11 mouse cellular contexts compared by ENCODE assay signal in the genomic region with DNA sequence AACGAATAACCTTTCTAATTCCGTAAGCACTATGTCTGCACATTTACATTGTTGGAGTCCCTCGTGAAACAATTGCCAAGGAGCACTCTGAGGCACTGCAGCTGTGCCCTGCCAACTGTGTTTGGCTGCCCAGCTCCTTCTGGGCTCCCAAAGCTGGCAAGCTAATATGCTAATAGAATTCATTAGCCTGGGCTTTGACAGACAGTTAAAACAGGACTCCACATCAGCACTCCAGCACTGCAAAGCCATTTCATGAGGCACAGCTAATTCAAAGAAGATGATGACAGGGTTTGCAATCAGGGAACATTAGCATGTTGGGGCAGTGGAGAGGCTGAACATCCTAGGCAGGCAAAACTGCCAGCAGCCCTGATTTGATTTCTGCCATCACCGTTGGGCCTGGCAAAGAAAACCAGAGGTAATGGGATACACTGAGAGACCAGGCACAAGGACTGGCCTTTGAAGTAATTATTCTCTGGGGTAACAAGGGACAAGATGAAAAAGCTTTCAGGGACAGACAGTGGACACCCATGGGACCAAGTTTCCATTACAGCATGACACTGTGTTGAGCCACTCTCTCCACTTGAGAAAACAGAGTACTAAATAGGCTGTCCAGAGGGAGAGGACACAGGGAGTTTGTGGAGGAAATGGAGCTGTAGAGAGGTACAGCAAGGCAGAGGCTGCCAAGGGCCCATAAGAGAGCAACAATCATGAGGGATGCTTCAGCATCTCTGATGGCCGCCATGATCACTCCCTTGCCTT.
DNase-seq lines count a peak whose midpoint lies in the region; ATAC-seq lines count a peak whose summit lies in the region.
"Had no signal": no experiment of that assay in that cellular context is flagged by ENCODE, and none has a peak within 500 bp of the region (broad histone marks: within the 10 kb centered on the region; RNA-seq: fewer than 3 reads in every experiment).

No protein-coding gene starts in this region.

- H3K4me2 ChIP-seq in neural tube, embryonic 13.5 days = no peak overlapping the region
- H3K4me2 ChIP-seq: liver, embryonic 15.5 days had no signal

- DNase-seq in cerebellum, adult 18-20 months = peak; percentile 14 to 19
- no peak for DNase-seq in cerebellum, adult 11-12 months
- DNase-seq in layer of hippocampus, adult 8-10 months (ENCODE audit: low spot score in 2 of 2) = peak; percentile 33
- no peak for DNase-seq in layer of hippocampus, adult 18-20 months (ENCODE audit: low spot score in 2 of 2)
- DNase-seq in heart, postnatal 14 days = peak; percentile 5 to 18
- no peak for DNase-seq in thymus, postnatal 14 days
- DNase-seq: B cell, adult 2 months; thymus, adult 18-20 months had no signal

- H3K9me3 ChIP-seq in neural tube, embryonic 13.5 days = no peaks in the 10 kb centered on the region
- H3K9me3 ChIP-seq: liver, embryonic 15.5 days had no signal

- intact Hi-C loops in heart, postnatal 14 days (cut with DNase I) = no loop called here

- peak overlapping the region; percentile 68 for H3K27ac ChIP-seq in neural tube, embryonic 13.5 days (replicated peaks)
- H3K27ac ChIP-seq: liver, embryonic 15.5 days had no signal

- 42% methylated on average over 5 of the region's 5 CpGs for WGBS in neural tube, embryonic 13.5 days

- peaks cover 17% of the 10 kb centered on the region for H3K4me1 ChIP-seq in neural tube, embryonic 13.5 days (replicated peaks)
- H3K4me1 ChIP-seq: liver, embryonic 15.5 days had no signal

- no peaks in the 10 kb centered on the region for H3K36me3 ChIP-seq in neural tube, embryonic 13.5 days
- H3K36me3 ChIP-seq: liver, embryonic 15.5 days had no signal

- no peak overlapping the region for H3K4me3 ChIP-seq in neural tube, embryonic 13.5 days
- H3K4me3 ChIP-seq: liver, embryonic 15.5 days had no signal

- peak; percentile 79 for ATAC-seq in neural tube, embryonic 13.5 days (ENCODE audit: low read depth)
- no peak for ATAC-seq in CD4-positive, CD25-positive, alpha-beta regulatory T cell, adult 4 months

- H3K9ac ChIP-seq in neural tube, embryonic 13.5 days = no peak overlapping the region
- H3K9ac ChIP-seq: liver, embryonic 15.5 days had no signal

- no peaks in the 10 kb centered on the region for H3K27me3 ChIP-seq in neural tube, embryonic 13.5 days
- H3K27me3 ChIP-seq: liver, embryonic 15.5 days had no signal

Comparison
In these comparisons a context has a peak if more than half of its experiments do, and no peak if none do; other contexts are left out.
1. DNase-seq: peak in cerebellum, adult 18-20 months (2 of 2), layer of hippocampus, adult 8-10 months (2 of 2) and heart, postnatal 14 days (2 of 2); none in cerebellum, adult 11-12 months (single experiment), layer of hippocampus, adult 18-20 months (0 of 2) and thymus, postnatal 14 days (single experiment).